Mouse (Mus musculus) brain, embryonic 14.5 days (tissue): ENCODE measurements around the gene Rps3.

ENCODE experiments used
- CTCF ChIP-seq: fragments of 200-500 bp; IDR thresholded peaks from 2 replicates; pipeline ENCODE4 v1.5.1; 2012; ENCODE audit warnings: inconsistent platforms, mild to moderate bottlenecking, moderate library complexity, borderline replicate concordance; ENCODE audit not compliant: insufficient read depth, insufficient read length; ENCODE audit errors: extremely low read depth
- POLR2A ChIP-seq: fragments of 200-500 bp; IDR thresholded peaks from 2 replicates; pipeline ENCODE4 v1.6.1; 2012; ENCODE audit warnings: mild to moderate bottlenecking, inconsistent platforms, borderline replicate concordance; ENCODE audit not compliant: poor library complexity, insufficient read depth, insufficient read length, severe bottlenecking; ENCODE audit errors: extremely low read depth

GRCm38 (mm10) chr7:99471578-99471977, 12.0 kb downstream of the Rps3 start:
- TF ChIP-seq CTCF (peak; percentile 20; the same call in 1 of the 2 replicates), POLR2A (no peak)
